Mouse (Mus musculus) large intestine, adult 2 months (tissue): ENCODE measurements around the gene Prl8a9. TPM values are rescaled to one million over a fixed set of nuclear protein-coding genes. Genes with fewer than 3 reads are reported as not detected.

Experiments
- DNase-seq: peaks from one replicate; pipeline ENCODE4 v3.0.0-alpha.2; 2012; ENCODE audit warnings: low read depth, low spot score
- WGBS: fragments of 180-500 bp; shearing (Covaris S2); methylation state at CpG from one replicate; pipeline ENCODE4 v1.1.7; 2018; 5-methylcytosine and 5-hydroxymethylcytosine counted together
- polyA plus RNA-seq: library from polyadenylated mRNA; depleted of rRNA; stranded (reverse); fragments of >200 nt; gene quantifications from 2 replicates; pipeline ENCODE4 v1.2.3, GENCODE M21; 2012; rRNA removed

Prl8a9 gene
- not detected in 2 replicates for polyA plus RNA-seq

DNA sequence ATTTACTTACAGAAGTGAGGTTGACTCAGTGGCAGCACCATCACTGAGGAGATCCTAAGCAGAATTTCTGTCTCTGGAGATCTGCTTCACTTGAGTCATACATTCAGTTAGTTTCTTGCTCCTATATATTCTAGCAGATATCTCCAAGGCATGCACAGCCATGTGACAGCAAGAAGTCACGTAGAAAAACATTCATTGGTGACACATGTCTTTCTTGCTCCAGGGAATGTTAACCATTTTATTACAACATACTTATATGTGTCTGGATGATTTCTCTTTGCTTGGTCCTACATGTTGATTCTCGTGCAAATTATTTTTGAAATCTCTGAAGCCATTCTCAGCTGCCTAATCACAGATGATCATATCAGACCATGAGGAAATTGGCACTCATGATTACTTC lies at the start of gene Prl8a9:
Gene Prl8a9 (minus strand): TSS at position 101 of the 400 bp plus-strand sequence.
- 76% methylated on average over 2 of the region's 2 CpGs for WGBS
- DNase-seq: no peak

DNA sequence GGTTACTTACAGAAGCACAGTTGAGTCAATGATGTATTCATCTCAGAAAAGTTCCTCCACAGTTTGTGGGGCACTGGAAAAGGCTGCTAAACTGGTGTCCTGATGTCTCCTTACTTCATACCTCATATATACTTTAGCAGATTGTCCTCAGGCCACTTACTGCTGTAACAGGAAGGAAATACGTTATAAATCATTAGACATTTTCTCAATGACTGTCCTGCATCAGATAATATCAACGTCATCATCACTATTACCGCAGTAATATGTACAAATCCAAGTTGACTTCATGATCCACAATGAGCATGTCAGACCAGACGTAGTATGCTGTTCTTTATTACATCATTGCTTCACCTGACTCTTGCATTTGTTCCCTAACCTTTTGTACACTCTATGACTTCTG lies 46.1 kb upstream of the Prl8a9 start, which contains the start of gene Prl7b1:
Gene Prl7b1 (minus strand): TSS at position 101 of the 400 bp plus-strand sequence.
- DNase-seq: no peak
- whole genome bisulfite sequencing: 63% methylated on average over 4 of the region's 4 CpGs

DNA sequence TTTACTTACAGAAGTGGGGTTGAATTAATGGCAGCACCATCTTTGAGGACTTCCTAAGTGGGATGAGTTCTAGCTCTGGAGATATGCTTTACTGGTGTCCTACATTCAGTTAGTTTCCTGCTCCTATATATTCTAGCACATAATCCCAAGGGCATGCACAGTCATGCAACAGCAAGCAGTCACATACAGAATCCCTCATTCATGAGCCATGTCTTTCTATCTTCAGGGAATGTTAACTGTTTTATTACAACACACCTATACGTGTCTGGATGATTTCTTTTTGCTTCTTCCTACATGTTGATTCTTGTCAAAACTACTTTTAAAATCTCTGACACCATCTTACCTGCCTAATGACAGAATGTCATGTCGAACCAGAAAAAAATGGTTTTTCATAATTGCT lies 17.7 kb upstream of the Prl8a9 start, which contains the start of gene Prl8a1:
Gene Prl8a1 (minus strand): TSS at position 101 of the 400 bp plus-strand sequence.
- DNase-seq: no peak
- 65% methylated on average over 2 of the region's 2 CpGs for WGBS

DNA sequence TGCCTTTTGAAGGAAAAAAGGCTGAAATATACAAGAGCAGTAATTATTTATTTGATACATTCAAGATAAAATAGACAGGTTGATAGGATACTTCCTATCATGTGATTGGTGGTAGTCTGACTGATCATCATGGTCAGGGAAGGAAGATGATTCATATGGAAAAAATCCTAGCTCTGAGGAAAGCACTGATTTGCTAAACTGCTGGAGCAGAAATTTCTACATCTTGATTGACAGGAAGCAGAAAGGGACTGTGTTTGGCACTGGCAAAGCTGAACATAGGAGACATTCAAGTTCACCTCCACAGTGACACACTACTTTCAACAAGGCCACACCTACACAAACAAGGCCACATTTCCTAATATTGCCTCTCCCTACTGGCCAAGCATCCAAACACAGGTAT lies 11.1 kb downstream of the Prl8a9 start:
- no peak for DNase-seq

DNA sequence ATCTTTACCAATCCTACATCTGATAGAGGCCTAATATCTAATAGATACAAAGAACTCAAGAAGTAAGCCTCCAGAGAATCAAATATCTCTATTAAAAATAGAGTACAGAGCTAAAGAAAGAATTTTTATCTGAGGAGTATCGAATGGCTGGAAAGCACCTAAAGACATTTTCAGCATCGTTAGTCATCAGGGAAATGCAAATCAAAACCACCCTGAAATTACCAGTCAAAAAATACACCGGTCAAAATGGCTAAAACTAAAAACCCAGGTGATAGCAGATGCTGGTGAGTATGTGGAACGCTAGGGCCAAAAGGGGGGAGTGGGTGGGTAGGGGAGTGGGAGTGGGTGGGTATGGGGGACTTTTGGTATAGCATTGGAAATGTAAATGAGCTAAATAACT lies 41.2 kb downstream of the Prl8a9 start:
- 76% methylated on average over 4 of the region's 4 CpGs for WGBS
- no peak for DNase-seq

DNA sequence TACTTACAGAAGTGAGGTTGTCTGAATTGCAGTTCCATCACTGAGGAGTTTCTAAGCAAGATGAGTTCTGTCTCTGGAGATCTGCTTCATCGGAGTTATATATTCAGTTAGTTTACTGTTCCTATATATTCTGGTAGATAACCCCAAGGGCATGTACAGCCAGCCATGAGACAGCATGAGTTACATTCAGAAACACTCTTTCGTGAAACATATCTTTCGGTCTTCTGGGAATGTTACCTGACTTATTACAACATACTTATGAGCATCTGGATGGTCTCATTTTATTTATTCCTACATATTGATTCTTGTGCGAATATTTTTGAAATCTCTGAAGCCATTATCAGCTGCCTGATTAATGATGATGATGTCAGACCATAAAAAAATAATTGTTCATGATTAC lies 51.3 kb downstream of the Prl8a9 start, which contains the start of gene Prl8a8:
Gene Prl8a8 (minus strand): TSS at position 101 of the 400 bp plus-strand sequence.
- WGBS: 85% methylated on average over 4 of the region's 4 CpGs

More for the DNA sequence above, 51.3 kb downstream of the Prl8a9 start, which contains the start of gene Prl8a8:
- no peak for DNase-seq

Other genes with a start within 250 kb of the Prl8a9 start
- gene Prl8a2, start 218.9 kb downstream of the Prl8a9 start, polyA plus RNA-seq: not detected in 2 replicates
- gene Prl2b1, start 173.8 kb downstream of the Prl8a9 start, polyA plus RNA-seq: not detected in 2 replicates
- gene Prl8a6, start 125.9 kb downstream of the Prl8a9 start, polyA plus RNA-seq: not detected in 2 replicates
- not detected in 2 replicates for gene Prl8a8, start 51.4 kb downstream of the Prl8a9 start, polyA plus RNA-seq
- not detected in 2 replicates for gene Prl8a1, start 17.6 kb upstream of the Prl8a9 start, polyA plus RNA-seq
- not detected in 2 replicates for gene Prl7b1, start 46.0 kb upstream of the Prl8a9 start, polyA plus RNA-seq
- not detected in 2 replicates for gene Prl7a1, start 77.9 kb upstream of the Prl8a9 start, polyA plus RNA-seq
- gene Prl7a2, start 103.4 kb upstream of the Prl8a9 start, polyA plus RNA-seq: not detected in 2 replicates
- not detected in 2 replicates for gene Prl7d1, start 152.1 kb upstream of the Prl8a9 start, polyA plus RNA-seq
- gene Prl7c1, start 216.2 kb upstream of the Prl8a9 start, polyA plus RNA-seq: not detected in 2 replicates
- gene Prl2a1, start 237.0 kb upstream of the Prl8a9 start, polyA plus RNA-seq: not detected in 2 replicates